Mouse (Mus musculus) adipocyte (in vitro differentiated cells): ENCODE results near the gene Cep78.

Experiments
- DNase-seq: peaks from one replicate; pipeline ENCODE4 v3.0.0-alpha.2; 2016; ENCODE audit warnings: low spot score

Cep78 gene

DNA sequence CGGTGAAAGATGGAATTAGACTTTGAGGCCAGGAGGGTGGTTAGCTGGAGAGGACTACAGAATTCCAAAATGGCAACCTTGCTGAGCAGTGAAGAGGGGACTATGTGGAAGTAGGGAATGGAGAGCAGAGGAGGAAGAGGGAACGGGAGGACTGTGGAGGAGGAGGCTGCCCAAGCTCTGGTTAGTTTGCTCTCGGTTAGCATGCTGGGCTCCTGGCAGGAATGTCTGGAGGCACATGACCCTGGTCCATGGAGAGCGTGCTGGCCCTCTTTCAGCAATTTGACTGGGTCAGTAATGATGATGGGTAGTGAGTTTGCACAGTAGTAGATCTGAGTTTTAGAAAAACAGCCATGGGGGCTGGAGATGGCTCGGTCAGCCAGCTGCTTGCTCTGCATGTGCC lies 76.8 kb downstream of the Cep78 start:
- peak; percentile 45 for DNase-seq
